Mouse (Mus musculus): Measurements from ENCODE around the gene Gm5089. TPM values are rescaled to one million over a fixed set of nuclear protein-coding genes. Genes with fewer than 3 reads are reported as not detected.

The Gm5089 gene
- not detected in 2 replicates for polyA plus RNA-seq (2012; ENCODE audit: insufficient read depth, insufficient read length, missing spikeins)

DNA sequence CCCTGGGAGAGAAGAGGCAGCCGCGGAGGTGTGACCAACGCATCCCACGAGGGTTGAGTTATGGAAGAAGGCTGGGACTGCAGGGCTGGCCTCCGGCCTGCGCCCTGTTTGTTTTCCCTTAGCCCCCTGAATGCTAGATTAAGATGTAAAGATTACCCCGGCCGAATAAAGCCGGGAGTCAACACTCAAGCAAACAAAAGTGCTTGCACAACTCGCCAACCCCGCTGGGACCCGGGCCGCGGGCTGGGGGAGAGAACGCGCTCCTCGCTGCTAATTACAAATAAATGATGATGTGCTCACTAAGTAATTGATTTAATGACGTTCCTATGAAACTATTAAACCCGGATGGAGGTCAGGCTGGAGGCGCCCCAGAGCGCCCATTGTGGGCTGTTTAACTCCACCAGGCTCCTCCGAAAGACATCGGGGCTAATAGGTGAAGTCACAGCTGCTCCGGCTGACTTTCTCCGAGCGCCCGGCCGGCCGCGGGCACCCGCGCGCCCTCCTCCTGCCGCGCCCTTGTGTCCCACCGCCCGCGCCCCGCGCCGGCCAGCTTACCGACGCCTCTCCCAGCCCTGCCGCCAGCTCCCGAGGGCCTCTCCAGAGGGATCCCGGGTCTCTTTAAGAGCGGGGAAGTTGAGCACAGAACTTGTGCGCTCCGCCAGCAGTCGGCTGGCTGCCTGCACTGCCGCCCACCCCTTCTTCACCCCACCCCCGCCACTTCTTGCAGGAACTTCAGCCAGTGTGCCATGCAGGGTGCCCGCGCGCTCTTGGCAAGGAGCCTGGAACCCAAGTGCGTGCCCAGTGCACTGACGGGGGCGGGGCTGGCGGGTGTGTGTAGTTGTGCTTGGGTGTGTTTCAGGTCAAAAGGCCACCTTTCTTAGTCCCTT is at the start of gene Gm5089:
Gene Gm5089, minus strand, starts transcription at position 620 of the 887 bp plus-strand sequence.
- H3K27ac ChIP-seq (replicated peaks; ENCODE audit: low read depth, low read length), result no peak within 1 kb of the TSS
- H3K4me3 ChIP-seq (ENCODE audit: insufficient read depth, low read depth, low read length), result peak within 1 kb of the TSS; percentile 49
- no peaks in the 10 kb centered on the region for H3K4me1 ChIP-seq (ENCODE audit: control insufficient read depth, insufficient read depth, insufficient read length, low read length)

GRCm38 (mm10) chr14:122492015-122492414 is 41.1 kb upstream of the Gm5089 start:
- H3K4me1 ChIP-seq (ENCODE audit: control insufficient read depth, insufficient read depth, insufficient read length, low read length), result no peaks in the 10 kb centered on the region
- H3K4me3 ChIP-seq (ENCODE audit: insufficient read depth, low read depth, low read length), result no peak overlapping the region
- H3K27ac ChIP-seq (replicated peaks; ENCODE audit: low read depth, low read length), result no peak overlapping the region

DNA sequence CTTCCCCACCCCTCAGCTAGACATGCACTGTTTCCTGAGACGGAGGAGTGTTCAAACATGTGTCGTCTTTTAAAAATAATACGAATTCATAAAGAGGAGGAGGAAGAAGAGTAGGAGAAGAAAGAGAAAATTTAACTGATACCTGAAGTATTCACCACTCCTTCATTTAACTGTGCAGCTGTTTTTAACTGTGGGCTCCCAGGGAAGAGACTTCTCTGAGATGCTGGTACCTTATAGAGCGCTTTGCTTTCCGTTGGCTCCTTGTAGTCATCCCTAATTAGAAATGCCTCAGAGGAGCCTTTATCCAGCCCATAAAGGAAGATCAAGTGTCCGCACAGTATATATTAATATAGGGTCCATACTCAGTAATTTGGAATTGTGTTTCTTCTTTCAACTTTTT is 40.6 kb upstream of the Gm5089 start:
- H3K27ac ChIP-seq (replicated peaks; ENCODE audit: low read depth, low read length), result no peak overlapping the region
- H3K4me3 ChIP-seq (ENCODE audit: insufficient read depth, low read depth, low read length), result no peak overlapping the region
- H3K4me1 ChIP-seq (ENCODE audit: control insufficient read depth, insufficient read depth, insufficient read length, low read length), result no peaks in the 10 kb centered on the region

GRCm38 (mm10) chr14:122490441-122491328 is 39.8 kb upstream of the Gm5089 start, which contains the start of gene Gm10837:
TSS of gene Gm10837 (plus strand) at chr14:122490586.
- no peak within 1 kb of the TSS for H3K4me3 ChIP-seq (ENCODE audit: insufficient read depth, low read depth, low read length)
- H3K27ac ChIP-seq (replicated peaks; ENCODE audit: low read depth, low read length), result no peak within 1 kb of the TSS
- no peaks in the 10 kb centered on the region for H3K4me1 ChIP-seq (ENCODE audit: control insufficient read depth, insufficient read depth, insufficient read length, low read length)

- Histone ChIP-seq H3K27ac (replicated peaks; ENCODE audit: low read depth, low read length) (no peak overlapping the region), H3K4me3 (ENCODE audit: insufficient read depth, low read depth, low read length) (no peak overlapping the region), H3K4me1 (ENCODE audit: control insufficient read depth, insufficient read depth, insufficient read length, low read length) (no peaks in the 10 kb centered on the region)
Measured at GRCm38 (mm10) chr14:122489686-122490414, 38.9 kb upstream of the Gm5089 start.

- Histone ChIP-seq H3K4me1 (ENCODE audit: control insufficient read depth, insufficient read depth, insufficient read length, low read length) (no peaks in the 10 kb centered on the region), H3K27ac (replicated peaks; ENCODE audit: low read depth, low read length) (no peak overlapping the region), H3K4me3 (ENCODE audit: insufficient read depth, low read depth, low read length) (no peak overlapping the region)
Measured at GRCm38 (mm10) chr14:122489041-122489440, 38.1 kb upstream of the Gm5089 start.

DNA sequence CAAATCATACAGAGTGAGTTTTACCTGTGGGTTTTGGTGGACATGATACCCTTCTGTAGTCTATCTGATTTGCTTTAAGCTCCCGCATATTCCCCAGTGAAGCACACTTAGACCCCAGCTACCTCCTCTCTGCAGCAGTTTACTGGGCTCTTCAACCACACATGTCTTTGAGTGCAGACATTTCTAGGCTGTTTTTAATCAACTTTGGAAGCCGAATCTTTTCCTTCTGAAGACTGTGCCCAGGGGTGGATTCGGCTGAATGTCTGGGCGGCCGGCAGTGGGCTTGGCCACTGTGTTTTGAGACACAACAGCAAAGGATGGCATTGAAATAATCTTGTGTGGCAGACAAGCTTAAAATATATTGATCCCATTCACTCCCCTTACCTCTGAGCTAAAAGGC is 36.5 kb upstream of the Gm5089 start:
- Histone ChIP-seq H3K27ac (replicated peaks; ENCODE audit: low read depth, low read length) (no peak overlapping the region), H3K4me1 (ENCODE audit: control insufficient read depth, insufficient read depth, insufficient read length, low read length) (no peaks in the 10 kb centered on the region), H3K4me3 (ENCODE audit: insufficient read depth, low read depth, low read length) (no peak overlapping the region)

DNA sequence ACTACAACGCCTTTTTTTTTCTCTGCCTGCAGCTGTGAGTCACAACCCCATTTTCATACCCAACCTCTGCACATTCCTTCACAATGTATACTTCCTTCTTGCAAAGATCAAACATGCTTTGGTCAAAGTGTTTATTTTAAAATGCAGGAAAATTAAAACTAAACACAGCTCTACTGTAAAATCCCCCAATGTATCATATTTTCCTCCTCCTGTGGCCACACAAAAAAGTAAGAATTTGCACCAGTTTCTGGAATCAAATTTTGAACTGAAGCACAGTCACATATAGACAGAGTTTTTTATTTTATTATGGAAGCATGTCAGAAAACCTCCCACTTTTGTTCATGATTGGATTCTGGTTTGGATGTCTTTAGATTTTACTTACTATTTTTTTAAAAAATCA is 35.7 kb upstream of the Gm5089 start:
- H3K4me3 ChIP-seq (ENCODE audit: insufficient read depth, low read depth, low read length), result no peak overlapping the region
- no peaks in the 10 kb centered on the region for H3K4me1 ChIP-seq (ENCODE audit: control insufficient read depth, insufficient read depth, insufficient read length, low read length)
- no peak overlapping the region for H3K27ac ChIP-seq (replicated peaks; ENCODE audit: low read depth, low read length)

DNA sequence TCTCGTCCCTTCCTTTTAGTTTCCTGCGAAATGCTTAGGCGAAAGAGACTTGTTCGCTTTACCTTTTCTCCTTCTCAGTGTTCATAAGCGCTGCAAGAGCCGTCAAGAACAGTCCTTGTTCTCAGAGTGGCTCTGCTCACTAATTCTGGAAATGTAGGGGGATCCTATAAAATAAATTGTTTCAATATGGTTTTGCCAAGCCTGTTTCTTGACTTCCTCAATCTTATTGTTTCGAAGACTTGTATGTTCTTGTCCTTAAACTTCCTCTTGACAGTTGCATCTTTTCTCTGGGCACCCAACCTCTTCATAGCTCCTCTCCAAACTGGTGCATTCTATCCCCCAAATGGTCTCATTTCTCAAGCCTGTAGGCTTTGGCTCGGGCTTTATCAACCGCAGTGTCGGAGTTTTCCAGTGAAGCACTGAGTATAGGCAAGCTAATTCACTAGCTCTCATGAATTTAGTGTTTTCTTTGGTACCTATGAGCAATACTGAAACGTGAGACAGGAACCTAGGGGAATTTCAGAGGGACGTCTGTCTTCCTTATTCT is 34.8 kb upstream of the Gm5089 start:
- H3K4me1 ChIP-seq (ENCODE audit: control insufficient read depth, insufficient read depth, insufficient read length, low read length), result no peaks in the 10 kb centered on the region
- H3K27ac ChIP-seq (replicated peaks; ENCODE audit: low read depth, low read length), result no peak overlapping the region
- no peak overlapping the region for H3K4me3 ChIP-seq (ENCODE audit: insufficient read depth, low read depth, low read length)

- Histone ChIP-seq H3K4me3 (ENCODE audit: insufficient read depth, low read depth, low read length) (no peak overlapping the region), H3K4me1 (ENCODE audit: control insufficient read depth, insufficient read depth, insufficient read length, low read length) (no peaks in the 10 kb centered on the region), H3K27ac (replicated peaks; ENCODE audit: low read depth, low read length) (no peak overlapping the region)
Measured at GRCm38 (mm10) chr14:122484844-122485551, 34.1 kb upstream of the Gm5089 start.

DNA sequence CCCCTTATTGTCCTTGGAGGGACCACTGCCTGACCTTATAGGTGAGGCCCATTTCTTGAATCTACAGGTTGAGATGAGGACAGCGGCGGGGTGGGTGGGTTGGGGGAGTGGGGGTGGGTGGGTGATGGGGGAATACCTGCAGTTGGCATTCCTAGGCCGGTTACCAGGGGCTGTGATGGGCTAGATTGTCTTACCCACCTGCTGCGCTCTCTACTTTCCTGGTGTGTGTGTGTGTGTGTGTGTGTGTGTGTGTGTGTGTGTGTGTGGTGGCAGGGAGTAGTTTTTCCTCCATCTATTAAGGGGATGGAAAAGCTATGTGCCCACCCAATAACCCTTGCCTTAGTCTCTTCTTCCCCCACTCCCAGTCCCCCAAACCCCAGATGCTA is 33.5 kb upstream of the Gm5089 start:
- no peak overlapping the region for H3K27ac ChIP-seq (replicated peaks; ENCODE audit: low read depth, low read length)
- H3K4me3 ChIP-seq (ENCODE audit: insufficient read depth, low read depth, low read length), result no peak overlapping the region
- H3K4me1 ChIP-seq (ENCODE audit: control insufficient read depth, insufficient read depth, insufficient read length, low read length), result no peaks in the 10 kb centered on the region

- H3K4me3 ChIP-seq (ENCODE audit: insufficient read depth, low read depth, low read length), result no peak overlapping the region
- no peak overlapping the region for H3K27ac ChIP-seq (replicated peaks; ENCODE audit: low read depth, low read length)
- no peaks in the 10 kb centered on the region for H3K4me1 ChIP-seq (ENCODE audit: control insufficient read depth, insufficient read depth, insufficient read length, low read length)
Measured at GRCm38 (mm10) chr14:122483556-122484421, 32.9 kb upstream of the Gm5089 start.

- no peak overlapping the region for H3K27ac ChIP-seq (replicated peaks; ENCODE audit: low read depth, low read length)
- no peaks in the 10 kb centered on the region; the same call in 1 of the 2 replicates for H3K4me1 ChIP-seq (ENCODE audit: control insufficient read depth, insufficient read depth, insufficient read length, low read length)
- no peak overlapping the region for H3K4me3 ChIP-seq (ENCODE audit: insufficient read depth, low read depth, low read length)
Measured at GRCm38 (mm10) chr14:122483024-122483385, 32.1 kb upstream of the Gm5089 start.

Measured in brown adipose tissue, adult 24 weeks (tissue).